Mouse (Mus musculus): Measurements from ENCODE around the gene Gm14214.

The Gm14214 gene

DNA sequence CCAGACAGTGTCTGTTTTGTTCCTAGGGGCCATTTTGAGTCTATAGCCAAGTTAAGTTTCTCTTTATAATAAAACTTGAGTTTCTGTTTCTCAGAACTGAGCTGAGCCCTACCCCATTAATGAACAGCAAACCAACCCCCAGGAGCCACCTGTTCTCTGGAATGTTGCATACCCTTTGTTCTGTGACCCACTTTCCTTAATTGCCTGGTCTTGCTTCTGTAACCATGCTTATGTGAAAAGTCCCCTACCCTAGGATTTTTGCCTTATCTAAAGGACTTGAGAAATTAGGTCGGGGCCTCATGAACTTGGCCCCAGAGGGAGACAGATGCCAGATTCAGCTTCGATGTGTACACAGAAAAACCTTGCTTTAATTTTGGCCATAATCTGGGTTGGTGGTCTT lies 37.9 kb downstream of the Gm14214 start:
- no peak for DNase-seq (ENCODE audit: low read depth, low spot score)

DNA sequence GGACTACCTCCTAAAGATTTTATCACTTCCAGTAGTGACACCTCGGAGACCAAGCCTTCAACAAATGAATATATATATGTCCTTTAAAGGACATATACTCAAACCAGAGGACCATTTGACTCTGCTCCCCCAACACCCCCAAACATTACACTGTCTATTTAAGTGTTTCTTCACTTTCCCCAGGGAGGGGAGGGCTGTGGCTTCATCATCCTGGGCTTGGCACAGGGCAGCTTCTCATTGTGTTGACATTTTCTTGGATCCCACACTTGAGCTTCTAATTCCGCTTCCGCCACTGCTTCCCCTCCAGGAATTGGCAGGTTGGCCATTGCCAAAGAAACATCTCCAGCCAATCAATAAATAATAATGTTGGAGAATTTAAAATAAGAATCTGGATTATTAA lies 39.0 kb downstream of the Gm14214 start:
- no peak for DNase-seq (ENCODE audit: low read depth, low spot score)

DNA sequence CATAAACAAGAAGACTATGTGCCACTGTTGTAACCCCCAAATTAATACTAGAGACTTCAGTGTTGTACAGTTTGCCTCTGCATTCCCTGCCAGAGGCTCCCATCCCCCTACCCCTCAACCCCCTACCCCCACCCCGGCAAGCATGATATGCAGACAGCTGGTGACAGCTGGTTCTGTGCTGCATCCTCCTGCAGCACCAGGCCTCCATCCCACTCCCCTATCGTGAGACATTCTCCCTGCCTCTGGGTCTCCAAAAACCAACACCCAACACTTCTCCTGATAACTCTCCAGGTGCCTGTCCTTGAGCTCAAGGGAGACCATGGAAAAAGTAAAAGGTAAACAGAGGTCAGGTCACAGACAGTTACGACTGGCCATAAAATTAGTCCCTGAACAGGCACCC lies 40.1 kb downstream of the Gm14214 start:
- no peak for DNase-seq (ENCODE audit: low read depth, low spot score)

DNA sequence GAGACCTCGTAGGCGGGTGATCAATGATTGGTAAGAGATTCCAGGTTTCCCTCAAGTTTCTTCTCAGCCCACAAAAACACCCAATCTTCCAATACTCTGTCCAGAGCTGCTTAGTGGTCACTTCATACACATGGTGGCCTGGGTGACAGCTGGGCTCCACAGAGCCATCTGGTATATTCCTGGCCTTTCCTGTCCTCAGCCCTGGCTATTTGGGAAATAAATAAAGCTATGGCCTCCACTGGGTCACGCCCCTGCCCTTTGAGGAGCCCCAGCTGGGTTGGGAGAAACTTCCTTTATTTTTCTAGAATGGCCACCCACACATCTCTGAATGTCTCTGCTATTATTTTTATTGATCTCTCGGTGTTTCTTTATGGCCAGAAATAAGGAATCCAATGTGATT lies 46.4 kb downstream of the Gm14214 start:
- DNase-seq (ENCODE audit: low read depth, low spot score): no peak

DNA sequence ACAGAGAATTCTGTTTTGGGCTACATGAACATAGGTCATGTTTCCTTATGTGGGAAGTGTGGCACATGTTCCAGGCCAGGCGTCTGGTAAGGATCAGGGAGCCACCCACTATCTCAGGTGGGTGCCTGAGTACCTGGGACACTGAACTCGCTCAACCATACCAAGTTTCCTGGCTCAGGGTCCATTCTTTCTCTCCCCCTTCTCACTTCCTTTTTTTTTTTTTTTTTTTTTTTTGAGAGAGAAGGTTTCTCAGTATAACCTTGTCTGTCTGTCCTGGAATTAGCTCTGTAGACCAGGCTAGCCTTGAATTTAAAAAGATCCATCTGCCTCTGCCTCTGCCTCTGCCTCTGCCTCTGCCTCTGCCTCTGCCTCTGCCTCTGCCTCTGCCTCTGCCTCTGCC lies 49.5 kb downstream of the Gm14214 start:
- DNase-seq (ENCODE audit: low read depth, low spot score): no peak

Measured in retina, adult 2 months (tissue).